ENCODE assay signal across 12 mouse cellular contexts in genomic region chr8:95397201-95397600, GRCm38 (mm10). TPM values are rescaled to one million over a fixed set of nuclear protein-coding genes. Genes with fewer than 3 reads are reported as not detected.
A peak's percentile ranks its signal among the peaks of the same experiment; 100 is the strongest.
DNase-seq lines count a peak whose midpoint lies in the region; ATAC-seq and TF ChIP-seq lines count a peak whose summit lies in the region.
"Had no signal": no experiment of that assay in that cellular context is flagged by ENCODE, and none has a peak within 500 bp of the region (broad histone marks: within the 10 kb centered on the region; RNA-seq: fewer than 3 reads in every experiment).

No protein-coding gene starts in this region.

- H3K27ac ChIP-seq in gastrocnemius, adult 2 months, result peak overlapping the region; percentile 61
- H3K27ac ChIP-seq in lung, embryonic 14.5 days (ENCODE audit: low read depth), result peak overlapping the region; percentile 48; the same call in 1 of the 2 replicates
- no peak overlapping the region for H3K27ac ChIP-seq in embryonic facial prominence, embryonic 15.5 days (replicated peaks)
- 0 out of 2 replicates have a peak overlapping the region, but pooled peaks have one; percentile 29 for H3K27ac ChIP-seq in neural tube, embryonic 13.5 days (replicated peaks)
- H3K27ac ChIP-seq: hindbrain, embryonic 15.5 days; liver, embryonic 15.5 days had no signal

- no peaks in the 10 kb centered on the region for H3K9me3 ChIP-seq in lung, embryonic 14.5 days (ENCODE audit: low read depth, low read length)
- no peaks in the 10 kb centered on the region for H3K9me3 ChIP-seq in embryonic facial prominence, embryonic 15.5 days (replicated peaks)
- no peaks in the 10 kb centered on the region for H3K9me3 ChIP-seq in neural tube, embryonic 13.5 days
- H3K9me3 ChIP-seq: hindbrain, embryonic 15.5 days; liver, embryonic 15.5 days had no signal

- no peaks in the 10 kb centered on the region for H3K4me1 ChIP-seq in lung, embryonic 14.5 days (ENCODE audit: insufficient read depth)
- peaks cover 15% of the 10 kb centered on the region for H3K4me1 ChIP-seq in embryonic facial prominence, embryonic 15.5 days
- H3K4me1 ChIP-seq in neural tube, embryonic 13.5 days (replicated peaks), result peaks cover 36% of the 10 kb centered on the region
- H3K4me1 ChIP-seq: hindbrain, embryonic 15.5 days had no signal

- TF ChIP-seq CTCF in gastrocnemius, adult 2 months (IDR thresholded peaks at IDR 0.05), result no peak
- TF ChIP-seq CTCF in lung, embryonic 14.5 days (IDR thresholded peaks at IDR 0.05; ENCODE audit: low read depth), result no peak

- 40% methylated on average over 5 of the region's 5 CpGs for WGBS in lung, embryonic 14.5 days
- 33% methylated on average over 5 of the region's 5 CpGs for WGBS in embryonic facial prominence, embryonic 15.5 days
- WGBS in neural tube, embryonic 13.5 days, result 40% methylated on average over 5 of the region's 5 CpGs

- DNase-seq in gastrocnemius, adult 2 months, result no peak
- DNase-seq in gastrocnemius, adult 18-20 months (ENCODE audit: low spot score), result no peak
- DNase-seq in lung, embryonic 14.5 days, result no peak
- no peak for DNase-seq in lung, adult 18-20 months
- no peak for DNase-seq in adrenal gland, postnatal 36 days
- no peak for DNase-seq in cerebellum, postnatal 14 days
- DNase-seq: kidney, postnatal 36 days had no signal

- no peak overlapping the region for H3K4me3 ChIP-seq in gastrocnemius, adult 2 months
- no peak overlapping the region for H3K4me3 ChIP-seq in lung, embryonic 14.5 days (ENCODE audit: low read depth, low read length)
- no peak overlapping the region for H3K4me3 ChIP-seq in embryonic facial prominence, embryonic 15.5 days (replicated peaks)
- H3K4me3 ChIP-seq in neural tube, embryonic 13.5 days, result no peak overlapping the region
- H3K4me3 ChIP-seq: hindbrain, embryonic 15.5 days; liver, embryonic 15.5 days had no signal

- H3K4me2 ChIP-seq in lung, embryonic 14.5 days, result no peak overlapping the region
- H3K4me2 ChIP-seq in embryonic facial prominence, embryonic 15.5 days (replicated peaks), result no peak overlapping the region
- no peak overlapping the region for H3K4me2 ChIP-seq in neural tube, embryonic 13.5 days
- H3K4me2 ChIP-seq: hindbrain, embryonic 15.5 days; liver, embryonic 15.5 days had no signal

- no peak for ATAC-seq in lung, embryonic 14.5 days (ENCODE audit: insufficient read depth)
- 0 out of 2 replicates have a peak, but pooled peaks have one; percentile 16 for ATAC-seq in embryonic facial prominence, embryonic 15.5 days (ENCODE audit: insufficient number of reproducible peaks, low FRiP score, low TSS enrichment, low read depth)
- peak; percentile 40; the same call in 1 of the 2 replicates for ATAC-seq in neural tube, embryonic 13.5 days (ENCODE audit: low read depth)

- intact Hi-C loops in gastrocnemius, adult 2 months (cut with DNase I), result no loop called here

- no peak overlapping the region for H3K9ac ChIP-seq in lung, embryonic 14.5 days
- no peak overlapping the region for H3K9ac ChIP-seq in embryonic facial prominence, embryonic 15.5 days
- H3K9ac ChIP-seq in neural tube, embryonic 13.5 days, result no peak overlapping the region
- H3K9ac ChIP-seq: hindbrain, embryonic 15.5 days; liver, embryonic 15.5 days had no signal

- H3K36me3 ChIP-seq in lung, embryonic 14.5 days (ENCODE audit: insufficient read depth), result no peaks in the 10 kb centered on the region
- H3K36me3 ChIP-seq in embryonic facial prominence, embryonic 15.5 days, result no peaks in the 10 kb centered on the region
- H3K36me3 ChIP-seq in neural tube, embryonic 13.5 days, result no peaks in the 10 kb centered on the region
- H3K36me3 ChIP-seq: hindbrain, embryonic 15.5 days; liver, embryonic 15.5 days had no signal

- H3K27me3 ChIP-seq in lung, embryonic 14.5 days (ENCODE audit: insufficient read depth, low read length), result no peaks in the 10 kb centered on the region
- no peaks in the 10 kb centered on the region for H3K27me3 ChIP-seq in embryonic facial prominence, embryonic 15.5 days
- H3K27me3 ChIP-seq in neural tube, embryonic 13.5 days, result no peaks in the 10 kb centered on the region
- H3K27me3 ChIP-seq: hindbrain, embryonic 15.5 days; liver, embryonic 15.5 days had no signal

RNA-seq across cellular contexts. Expression of gene Cfap20, which starts 37.5 kb away (rescaled TPM):
- 1 to 10 TPM; 6.5 TPM for total RNA-seq in gastrocnemius, adult 2 months (2021)
- total RNA-seq in gastrocnemius, adult 18-20 months (2021), result 1 to 10 TPM; 6.0 to 6.5 TPM
- polyA plus RNA-seq in lung, embryonic 14.5 days (2014; fragmentation: Nextera tagmentation; extraction: Ambion mirVana), result 162 and 169 TPM in 2 replicates
- 138 and 155 TPM in 2 replicates for polyA plus RNA-seq in embryonic facial prominence, embryonic 15.5 days (2015; fragmentation: Nextera tagmentation; extraction: Ambion mirVana)
- 124 and 128 TPM in 2 replicates for polyA plus RNA-seq in neural tube, embryonic 13.5 days (2015; fragmentation: Nextera tagmentation; extraction: Ambion mirVana)
- total RNA-seq in adrenal gland, postnatal 36 days (2021), result 10 to 100 TPM; 33.1 to 44.8 TPM

RNA-seq across cellular contexts. Expression of gene Mmp15, which starts 45.1 kb away (rescaled TPM):
- total RNA-seq in gastrocnemius, adult 2 months (2021), result 10 to 100 TPM; 13.8 to 17.0 TPM
- total RNA-seq in gastrocnemius, adult 18-20 months (2021), result 10 to 100 TPM; 16.8 to 17.8 TPM
- polyA plus RNA-seq in lung, embryonic 14.5 days (2014; fragmentation: Nextera tagmentation; extraction: Ambion mirVana), result 22.5 and 25.6 TPM in 2 replicates
- 12.6 and 13.0 TPM in 2 replicates for polyA plus RNA-seq in embryonic facial prominence, embryonic 15.5 days (2015; fragmentation: Nextera tagmentation; extraction: Ambion mirVana)
- 26.9 and 29.1 TPM in 2 replicates for polyA plus RNA-seq in neural tube, embryonic 13.5 days (2015; fragmentation: Nextera tagmentation; extraction: Ambion mirVana)
- total RNA-seq in adrenal gland, postnatal 36 days (2021), result 10 to 100 TPM in 1 of 2 experiments, 1 to 10 TPM in 1; 6.3 to 10.4 TPM
- total RNA-seq: MEL had no signal

Comparison
In these comparisons a context has a peak if more than half of its experiments do, and no peak if none do; other contexts are left out.
1. RNA of gene Cfap20, which starts 37.5 kb away (total RNA-seq): 33.1 to 44.8 TPM in adrenal gland, postnatal 36 days; 6.5 TPM in gastrocnemius, adult 2 months and 6.0 to 6.5 TPM in gastrocnemius, adult 18-20 months; every median in the first group is over 4 times any median in the second.